Mouse (Mus musculus): ENCODE data around the gene Zfp335.
A peak's percentile ranks its signal among the peaks of the same experiment; 100 is the strongest.

The Zfp335 gene

DNA sequence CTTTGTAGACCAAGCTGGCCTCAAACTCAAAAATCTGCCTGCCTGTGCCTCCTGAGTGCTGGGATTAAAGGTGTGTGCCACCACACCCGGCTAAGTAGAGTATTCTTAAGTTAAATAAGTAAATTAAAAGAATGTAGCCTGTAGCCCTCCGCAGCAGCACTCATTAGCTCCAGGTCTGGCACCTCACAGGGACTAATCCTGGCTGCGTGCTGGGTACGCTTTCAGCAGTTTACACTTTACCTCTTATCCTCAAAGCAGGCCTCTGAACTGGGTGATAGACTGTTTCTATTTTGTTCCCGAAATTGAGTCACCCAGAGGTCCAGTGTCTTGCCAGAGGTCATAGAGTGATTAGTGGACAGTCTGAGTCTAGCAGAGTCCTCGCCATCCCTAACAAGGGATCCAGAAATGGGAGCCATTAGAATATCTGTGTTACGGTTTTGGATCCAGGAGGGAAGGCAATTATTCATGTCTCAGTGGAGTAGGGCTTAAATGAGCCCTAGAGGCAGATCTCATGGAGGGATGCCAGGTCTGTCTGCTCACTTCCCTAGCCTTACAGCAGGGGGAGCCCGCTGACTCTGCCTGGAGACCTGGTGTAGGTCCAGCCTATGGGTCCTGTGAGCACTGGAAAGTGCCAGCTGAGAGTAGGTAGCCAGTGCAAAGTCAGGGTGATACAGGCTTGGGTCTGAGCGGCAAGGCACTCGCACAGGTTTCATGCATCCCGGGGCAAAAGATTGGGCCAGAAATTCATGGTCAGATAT lies 12.7 kb upstream of the Zfp335 start:
- DNase-seq = peak; percentile 90

- no peak for DNase-seq
Observed at GRCm38 (mm10) chr2:164923291-164923690, 11.7 kb upstream of the Zfp335 start.

GRCm38 (mm10) chr2:164921984-164922383 lies 10.4 kb upstream of the Zfp335 start:
- no peak for DNase-seq

- DNase-seq = no peak
Observed at GRCm38 (mm10) chr2:164918325-164918724, 6.8 kb upstream of the Zfp335 start.

DNA sequence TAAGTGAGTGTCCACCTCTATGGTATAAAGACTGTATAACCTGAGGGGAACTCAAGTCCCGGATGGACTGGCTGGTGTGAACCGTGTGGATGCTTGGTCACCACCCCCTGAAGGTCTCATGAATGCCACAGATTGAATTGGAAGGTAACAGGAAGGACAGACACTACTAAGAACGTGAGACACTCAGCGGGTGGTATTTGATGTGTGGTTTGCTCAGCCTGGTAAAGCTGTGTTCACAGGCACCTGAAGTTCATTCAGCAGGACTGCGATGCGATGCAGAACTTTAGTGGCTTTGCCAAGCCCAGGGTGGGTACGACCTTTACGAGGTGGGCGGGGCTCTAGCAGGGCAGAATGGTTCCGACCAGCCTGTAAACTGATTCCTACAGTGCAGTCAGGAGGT lies 5.8 kb upstream of the Zfp335 start:
- DNase-seq = no peak

- DNase-seq = no peak
Observed at GRCm38 (mm10) chr2:164916820-164917219, 5.3 kb upstream of the Zfp335 start.

DNA sequence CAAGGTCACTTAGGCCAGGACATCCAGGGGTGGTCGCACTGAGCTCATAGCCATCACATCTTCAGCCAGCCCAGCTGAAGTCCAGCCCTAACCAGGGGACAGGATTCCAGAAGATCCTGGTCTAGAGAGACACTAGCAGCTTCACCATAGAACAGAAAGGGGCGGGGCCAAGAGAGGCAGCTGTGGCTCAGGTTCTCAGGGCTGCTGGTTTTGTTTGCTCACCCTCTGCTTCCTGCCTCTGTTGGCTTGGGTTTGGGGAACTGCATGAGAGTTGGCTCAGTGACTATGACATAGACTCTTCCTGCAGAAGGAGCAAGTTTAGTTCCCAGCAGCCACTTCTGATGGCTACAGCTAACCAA lies 1.9 kb upstream of the Zfp335 start:
- no peak for DNase-seq

DNA sequence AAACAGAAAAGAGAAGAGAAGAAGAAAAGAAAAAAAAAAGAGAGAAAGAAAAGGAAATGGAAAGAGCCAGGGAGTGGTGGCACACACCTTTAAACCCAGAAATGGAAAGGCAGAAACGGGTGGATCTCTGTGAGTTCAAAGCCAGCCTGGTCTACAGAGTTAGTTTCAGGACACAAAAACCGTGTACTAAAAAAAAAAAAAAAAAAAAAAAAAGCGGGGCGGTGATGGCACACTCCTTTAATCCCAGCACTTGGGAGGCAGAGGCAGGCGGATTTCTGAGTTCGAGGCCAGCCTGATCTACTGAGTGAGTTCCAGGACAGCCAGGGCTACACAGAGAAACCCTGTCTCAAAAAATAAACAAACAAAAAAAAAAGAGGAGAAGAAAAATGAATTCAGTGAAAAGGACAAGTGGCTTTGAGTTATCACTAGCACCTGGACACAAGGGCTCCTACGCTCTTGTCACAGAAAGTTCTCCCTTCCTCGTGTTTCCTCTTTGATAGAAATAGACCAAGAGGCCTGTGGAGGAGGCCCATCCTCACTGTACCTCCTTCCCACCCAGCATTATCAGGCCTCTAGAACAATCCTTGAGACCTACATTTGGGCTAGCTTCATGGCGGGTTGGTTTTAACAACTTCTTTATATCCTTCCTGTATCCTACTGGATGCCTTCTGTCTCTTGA lies 1.3 kb upstream of the Zfp335 start:
- DNase-seq = no peak

- DNase-seq = peak; percentile 62
Observed at GRCm38 (mm10) chr2:164912151-164912550, 594 bp upstream of the Zfp335 start.

DNA sequence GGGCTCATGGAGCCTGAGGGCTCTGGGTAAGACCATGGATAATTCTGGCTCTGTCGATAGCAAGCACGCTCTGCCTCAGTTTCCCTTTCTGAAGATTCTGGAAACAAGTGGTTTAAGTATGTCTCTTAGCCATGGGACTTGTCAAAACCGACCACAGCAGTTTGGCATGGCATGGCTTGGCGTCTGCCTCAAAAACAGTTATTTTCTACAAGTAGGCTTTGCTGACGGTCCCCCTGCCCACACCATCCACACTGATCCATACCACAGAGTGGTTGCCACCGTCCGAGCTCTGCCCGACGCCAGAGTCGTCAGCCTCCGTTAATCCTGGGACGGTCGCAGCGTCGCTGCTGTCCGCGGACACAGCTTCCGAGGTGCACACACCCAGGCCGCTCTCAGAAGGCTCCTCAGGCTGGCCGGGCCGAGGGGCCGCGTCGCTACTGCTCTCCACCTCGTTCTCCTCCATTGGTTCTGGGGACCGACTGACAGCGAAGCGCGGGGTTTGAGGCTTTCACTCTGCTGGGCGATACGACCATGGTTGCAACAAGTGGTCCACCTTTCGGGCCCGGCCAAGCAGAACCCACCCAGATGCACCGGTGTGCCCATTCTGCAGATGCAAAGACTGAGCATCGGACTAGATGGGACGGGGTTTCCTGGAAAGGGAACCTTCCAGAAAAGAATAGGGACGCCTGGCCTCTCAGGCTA lies 1.0 kb downstream of the Zfp335 start:
- DNase-seq = no peak

- no peak for DNase-seq
Observed at GRCm38 (mm10) chr2:164909542-164909941, 2.0 kb downstream of the Zfp335 start.

DNA sequence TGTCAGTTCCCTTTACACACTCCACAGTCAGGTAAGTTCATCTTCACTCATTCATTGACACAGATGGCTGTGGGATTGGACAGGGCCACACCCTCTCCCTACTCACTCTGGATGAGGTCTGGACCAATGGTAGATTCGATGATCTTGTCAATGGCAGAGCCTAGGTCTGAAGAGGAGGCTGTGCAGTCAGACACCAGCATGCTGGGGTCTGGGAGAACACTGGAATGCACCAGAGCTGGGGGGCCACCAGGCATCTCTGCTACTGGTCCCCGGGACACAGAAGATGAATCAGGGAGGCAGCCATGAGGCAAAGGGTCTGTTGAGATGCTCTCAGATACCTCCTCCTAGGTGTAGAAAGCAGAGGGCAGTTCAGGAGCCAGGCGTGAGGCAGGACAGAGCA lies 2.5 kb downstream of the Zfp335 start:
- DNase-seq = no peak

DNA sequence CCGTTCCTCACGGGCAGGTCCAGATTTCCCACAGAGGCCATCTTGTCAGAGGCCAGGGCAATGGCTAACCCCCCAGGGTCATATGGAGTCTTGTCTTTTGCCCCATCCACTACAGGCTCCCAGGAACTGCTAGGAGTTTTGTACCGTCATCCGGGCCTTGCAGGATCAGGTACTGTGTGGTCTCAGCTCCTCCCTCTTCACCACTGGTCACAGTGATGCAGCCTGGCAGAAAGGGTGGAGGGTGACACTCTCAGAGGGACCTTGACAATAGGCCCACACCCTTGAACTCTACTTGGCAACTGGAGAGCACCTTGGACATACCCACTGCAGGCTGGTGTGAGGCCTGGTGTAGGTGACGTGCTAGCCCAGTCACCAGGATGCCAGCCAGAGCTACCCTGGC lies 3.5 kb downstream of the Zfp335 start:
- no peak for DNase-seq

GRCm38 (mm10) chr2:164907511-164907910 lies 4.0 kb downstream of the Zfp335 start:
- DNase-seq = no peak

DNA sequence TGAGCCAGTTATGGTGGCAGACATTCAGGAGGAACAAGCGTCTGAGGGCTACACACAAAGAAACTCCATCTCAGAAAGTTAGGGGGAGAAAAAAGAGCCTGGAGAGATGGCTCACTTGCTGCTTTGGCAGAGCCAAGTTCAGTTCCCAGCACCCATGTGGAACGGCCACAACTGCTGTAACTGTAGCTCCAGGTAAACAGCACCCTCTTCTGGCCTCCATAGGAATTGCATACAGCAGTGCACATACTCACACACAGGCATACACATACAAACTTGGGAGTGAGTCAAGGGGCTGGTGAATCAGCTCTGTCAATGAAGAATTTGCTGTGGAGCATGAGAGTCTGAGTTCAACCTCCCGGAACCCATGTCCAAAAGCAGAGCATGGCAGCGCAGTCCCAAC lies 5.5 kb downstream of the Zfp335 start:
- no peak for DNase-seq

- no peak for DNase-seq
Observed at GRCm38 (mm10) chr2:164903496-164903895, 8.1 kb downstream of the Zfp335 start.

- DNase-seq = no peak
Observed at GRCm38 (mm10) chr2:164901380-164901779, 10.2 kb downstream of the Zfp335 start.

DNA sequence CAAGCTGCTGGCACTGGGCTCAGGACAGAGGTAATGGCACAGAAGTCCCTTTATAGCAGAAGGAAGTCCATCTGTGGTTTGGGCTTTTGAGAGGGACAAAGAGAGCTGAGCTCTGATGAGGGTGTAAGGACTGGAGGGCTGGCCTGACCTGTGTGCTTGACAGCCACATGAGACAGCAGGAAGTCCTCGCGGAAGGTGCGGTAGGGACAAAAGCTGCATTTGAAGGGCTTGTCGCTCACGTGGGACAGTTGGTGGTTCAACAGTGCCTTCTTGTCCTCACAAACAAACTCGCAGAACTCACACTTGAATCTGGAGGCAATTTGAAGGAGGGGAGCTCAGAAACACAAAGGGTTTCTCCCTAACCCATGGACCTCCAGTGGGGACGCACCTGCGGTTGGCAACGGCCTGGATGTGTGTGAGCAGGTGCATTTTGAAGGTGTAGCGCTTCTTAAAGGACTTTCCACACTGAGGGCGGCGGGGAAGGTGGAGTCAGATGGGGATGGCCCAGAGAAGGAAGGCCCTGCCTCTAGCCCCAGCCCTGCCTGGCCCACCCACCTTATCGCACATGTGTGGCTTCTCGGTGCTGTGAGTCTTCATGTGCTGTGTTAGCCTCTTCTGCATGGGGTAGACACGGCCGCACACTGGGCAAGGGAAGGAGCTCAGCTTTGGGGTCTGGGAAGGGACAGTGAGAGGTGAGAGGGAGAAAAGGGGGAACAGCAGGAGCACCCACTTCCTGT lies 11.7 kb downstream of the Zfp335 start:
- no peak for DNase-seq

DNA sequence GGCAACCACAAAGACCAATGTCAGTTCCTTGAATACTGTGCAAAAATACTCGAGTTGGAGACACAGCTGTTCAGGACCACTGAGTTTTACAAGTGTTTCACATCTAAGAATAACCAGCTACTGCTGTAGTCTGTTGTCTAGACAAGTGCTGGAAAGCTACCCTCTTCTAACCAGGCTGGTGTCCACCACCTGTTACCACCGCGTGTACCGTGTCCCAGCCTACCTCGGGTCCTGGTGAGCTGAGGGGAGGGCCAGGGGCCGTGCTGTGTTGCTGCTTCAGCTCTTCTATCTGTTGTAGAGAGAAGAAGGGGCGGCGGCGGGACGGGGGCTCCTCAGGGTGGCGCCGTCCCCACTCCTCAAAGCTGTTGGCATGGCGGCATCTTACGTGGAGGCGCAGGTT lies 12.5 kb downstream of the Zfp335 start:
- no peak for DNase-seq

- DNase-seq = no peak
Observed at GRCm38 (mm10) chr2:164898008-164898407, 13.5 kb downstream of the Zfp335 start.

- no peak for DNase-seq
Observed at GRCm38 (mm10) chr2:164895885-164896284, 15.7 kb downstream of the Zfp335 start.

GRCm38 (mm10) chr2:164894644-164895043 lies 16.9 kb downstream of the Zfp335 start:
- DNase-seq = no peak

DNA sequence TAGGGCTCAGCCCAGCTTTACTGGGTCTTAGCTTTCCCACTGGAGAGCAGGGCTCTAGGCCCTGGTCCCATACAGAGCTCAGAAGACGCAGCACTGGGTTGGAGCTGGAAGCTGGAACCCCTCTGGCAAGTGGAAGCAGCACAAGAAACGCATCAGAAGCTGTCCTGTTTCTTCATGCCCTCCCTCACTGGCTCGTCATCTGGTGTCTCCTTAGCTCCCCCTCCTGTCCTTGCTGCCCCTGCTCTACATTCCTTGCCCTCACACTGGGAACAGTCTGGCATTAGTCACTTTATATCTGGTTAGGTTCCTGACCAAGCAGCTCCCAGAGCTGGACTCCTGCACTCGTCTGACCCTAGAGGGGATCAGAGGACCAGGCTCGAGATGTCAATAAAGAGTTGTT lies 17.5 kb downstream of the Zfp335 start:
- DNase-seq = no peak

All from right cerebral cortex, adult 18-20 months (tissue).